Mouse (Mus musculus) yolk sac, embryonic 10.5 days (tissue): Measurements from ENCODE around the gene Ppp1r18.
A peak's percentile ranks its signal among the peaks of the same experiment; 100 is the strongest.

Source experiments
- DNase-seq: peaks from one replicate; pipeline ENCODE4 v3.0.0-alpha.2; 2017; ENCODE audit warnings: low spot score

Ppp1r18 gene

DNA sequence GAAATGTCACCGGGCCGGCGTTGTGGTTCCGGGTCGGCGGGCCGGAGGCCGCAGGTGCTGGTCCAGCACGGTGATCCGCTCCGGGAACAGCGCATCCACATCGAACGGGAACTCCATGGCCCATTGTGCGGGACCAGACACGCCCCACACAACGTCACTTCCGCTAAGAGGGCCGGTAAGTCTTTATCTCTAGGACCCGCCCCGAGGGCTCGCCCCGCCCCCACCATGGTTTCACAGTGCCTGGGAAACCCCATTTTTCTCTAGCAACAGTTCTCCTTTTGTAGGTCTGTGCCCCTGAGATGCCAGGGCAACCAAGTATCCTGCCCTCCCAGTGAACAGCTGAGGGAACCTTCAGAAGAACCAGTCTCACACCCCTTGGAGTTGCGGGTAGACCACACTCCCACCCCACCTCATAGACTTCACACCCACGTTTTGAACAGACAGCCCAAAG is 44.6 kb downstream of the Ppp1r18 start, which contains the start of gene Atat1:
Gene Atat1 (minus strand): TSS at position 157 of the 451 bp plus-strand sequence.
- peak; percentile 96 for DNase-seq

DNA sequence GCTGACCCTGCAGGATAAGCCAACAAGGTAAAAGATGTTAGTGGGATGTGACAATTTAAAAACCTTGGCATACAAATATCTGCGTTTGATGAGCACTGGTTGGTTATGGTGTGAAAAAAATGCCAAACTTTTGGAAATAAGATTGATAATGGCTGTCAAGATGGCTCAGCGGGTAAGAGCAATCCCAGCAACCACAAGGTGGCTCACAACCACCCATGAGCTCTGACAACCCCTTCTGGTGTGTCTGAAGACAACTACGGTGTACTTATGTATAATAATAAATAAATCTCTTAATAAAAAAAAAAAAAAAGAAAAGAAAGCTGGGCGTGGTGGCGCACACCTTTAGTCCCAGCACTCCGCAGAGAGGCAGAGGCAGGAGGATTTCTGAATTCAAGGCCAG is 49.6 kb downstream of the Ppp1r18 start:
- no peak for DNase-seq

DNA sequence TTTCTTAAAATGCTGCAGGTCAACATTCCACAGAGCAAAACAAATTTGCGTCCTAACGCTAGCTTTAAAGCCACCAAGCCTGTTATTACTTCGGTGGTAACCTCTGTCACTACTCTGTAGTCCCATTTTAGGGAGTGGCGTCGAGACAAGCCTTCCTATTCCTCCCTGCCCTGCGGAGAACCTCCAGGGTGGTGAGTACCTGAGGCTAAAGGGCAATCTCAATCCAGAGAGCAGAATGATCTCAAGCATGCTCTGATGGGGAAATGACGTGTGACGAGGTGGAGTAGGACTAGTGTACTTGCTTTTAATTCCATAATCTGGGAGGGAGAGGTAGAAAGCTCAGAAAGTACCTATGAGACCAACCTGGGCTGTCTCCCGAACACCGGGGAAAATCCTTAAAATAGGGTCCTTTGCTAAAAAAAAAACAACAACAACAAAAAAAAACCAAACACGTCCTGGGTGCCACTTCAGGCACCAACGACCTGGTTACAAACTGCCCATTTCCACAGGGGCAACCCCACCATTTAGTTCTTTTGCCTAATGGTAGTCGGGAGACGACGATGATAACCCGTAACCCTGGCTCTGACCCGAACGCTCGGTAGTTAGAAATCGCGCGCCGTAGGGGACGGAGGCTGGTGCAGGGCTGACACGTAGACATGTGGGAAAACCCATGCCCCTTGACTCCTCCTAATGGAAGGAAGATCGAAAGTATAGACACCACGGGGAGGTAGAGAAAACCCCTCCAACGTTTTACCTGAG is 50.3 kb downstream of the Ppp1r18 start:
- DNase-seq: peak; percentile 64

DNA sequence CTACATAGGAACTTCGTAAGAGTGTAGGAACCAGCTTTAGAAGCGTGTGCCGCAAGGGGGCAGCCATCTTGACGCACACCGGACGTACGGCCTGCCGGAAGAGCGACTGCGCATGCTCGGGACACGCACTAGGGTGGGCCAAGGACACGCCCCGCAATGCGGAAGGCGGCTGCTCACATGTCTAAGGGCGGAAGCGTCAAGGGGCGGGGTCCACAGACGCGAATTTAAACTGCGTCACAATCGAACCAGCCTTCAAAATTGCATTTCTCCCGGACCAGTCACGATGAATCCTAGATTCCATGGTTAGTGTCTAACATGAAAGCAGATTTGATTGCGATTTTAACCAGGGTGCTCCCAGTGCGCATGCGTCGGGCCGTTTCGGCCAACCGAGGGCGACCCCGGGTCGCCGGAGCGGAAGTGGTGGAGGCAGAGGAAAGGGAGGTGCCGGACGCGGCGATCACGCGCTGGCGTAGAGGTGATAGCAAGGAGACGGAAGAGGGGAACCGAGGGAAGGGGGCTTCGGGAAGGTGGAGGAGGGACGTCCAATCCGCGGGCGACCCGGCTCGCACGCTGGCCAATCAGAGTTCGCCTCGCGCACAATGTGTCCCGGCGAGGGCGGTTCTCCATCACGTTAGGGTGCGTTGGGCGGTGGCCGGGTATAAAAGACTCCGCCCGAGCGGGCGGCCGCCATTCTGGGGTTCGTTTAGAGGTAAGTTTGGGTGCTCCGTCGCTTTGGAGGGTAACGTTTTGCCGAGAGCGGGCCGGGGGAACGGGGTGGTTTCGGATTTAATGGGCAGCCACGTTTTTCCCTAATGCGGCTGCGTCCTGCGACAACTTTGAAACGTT is 51.1 kb downstream of the Ppp1r18 start, which contains the start of the genes Mrps18b and Ppp1r10:
Gene Mrps18b (minus strand): TSS at position 93 of the 846 bp plus-strand sequence.
Gene Ppp1r10 (plus strand): TSS at position 138 of the 846 bp plus-strand sequence.
- peak; percentile 99 for DNase-seq

DNA sequence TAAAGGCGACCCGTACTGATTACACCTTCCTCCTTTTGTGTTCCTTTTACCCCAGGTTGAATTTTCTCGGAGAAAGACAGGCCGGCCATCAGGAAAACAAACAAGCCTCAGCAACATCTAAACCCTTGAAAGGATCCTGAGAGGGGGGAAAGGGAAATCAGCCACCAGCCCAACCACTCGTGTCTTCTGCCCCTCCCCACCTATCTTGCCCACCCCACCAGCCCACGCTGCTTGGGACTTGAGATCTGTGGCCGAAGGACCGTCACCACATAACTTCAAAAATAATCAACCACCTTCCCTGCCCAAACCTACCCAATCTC is 51.7 kb downstream of the Ppp1r18 start:
- DNase-seq: no peak

DNA sequence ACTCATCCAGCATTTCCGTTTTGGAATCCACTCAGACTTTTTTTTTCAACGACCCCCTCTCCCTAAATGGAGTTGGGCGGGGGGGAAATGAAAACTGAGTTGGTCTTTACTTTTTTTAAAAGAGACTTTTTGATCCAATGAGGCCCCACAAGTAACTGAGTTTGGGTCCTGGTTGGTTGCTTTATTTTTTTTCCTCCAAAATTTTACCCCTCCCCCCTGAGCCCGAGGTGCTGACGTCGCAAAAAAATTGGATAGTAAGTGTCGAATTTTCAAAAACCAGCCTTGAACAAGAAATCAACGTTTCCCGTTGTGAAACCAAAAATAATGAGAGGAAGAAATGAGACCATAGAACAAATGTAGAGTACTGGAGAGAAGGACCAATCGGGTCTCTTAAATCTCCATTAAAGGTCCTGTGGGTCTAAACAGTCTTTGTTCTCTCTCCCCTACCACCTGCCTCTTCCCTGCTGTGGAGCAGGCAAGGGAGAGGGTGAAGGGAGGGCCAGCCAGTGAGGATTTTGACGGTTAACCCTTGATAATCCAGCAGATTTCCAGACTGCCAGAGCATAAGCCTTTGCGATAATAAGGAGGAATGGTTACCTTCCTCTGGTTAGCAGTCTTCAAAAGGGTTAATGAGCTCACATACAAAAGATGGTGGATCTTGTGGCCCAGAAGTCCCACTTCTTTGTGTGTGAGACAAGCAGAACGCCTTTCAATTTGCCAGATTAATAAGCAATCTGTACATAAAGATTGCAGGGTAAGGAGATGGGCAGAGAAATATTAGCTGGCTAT is 52.3 kb downstream of the Ppp1r18 start:
- DNase-seq: peak; percentile 72

DNA sequence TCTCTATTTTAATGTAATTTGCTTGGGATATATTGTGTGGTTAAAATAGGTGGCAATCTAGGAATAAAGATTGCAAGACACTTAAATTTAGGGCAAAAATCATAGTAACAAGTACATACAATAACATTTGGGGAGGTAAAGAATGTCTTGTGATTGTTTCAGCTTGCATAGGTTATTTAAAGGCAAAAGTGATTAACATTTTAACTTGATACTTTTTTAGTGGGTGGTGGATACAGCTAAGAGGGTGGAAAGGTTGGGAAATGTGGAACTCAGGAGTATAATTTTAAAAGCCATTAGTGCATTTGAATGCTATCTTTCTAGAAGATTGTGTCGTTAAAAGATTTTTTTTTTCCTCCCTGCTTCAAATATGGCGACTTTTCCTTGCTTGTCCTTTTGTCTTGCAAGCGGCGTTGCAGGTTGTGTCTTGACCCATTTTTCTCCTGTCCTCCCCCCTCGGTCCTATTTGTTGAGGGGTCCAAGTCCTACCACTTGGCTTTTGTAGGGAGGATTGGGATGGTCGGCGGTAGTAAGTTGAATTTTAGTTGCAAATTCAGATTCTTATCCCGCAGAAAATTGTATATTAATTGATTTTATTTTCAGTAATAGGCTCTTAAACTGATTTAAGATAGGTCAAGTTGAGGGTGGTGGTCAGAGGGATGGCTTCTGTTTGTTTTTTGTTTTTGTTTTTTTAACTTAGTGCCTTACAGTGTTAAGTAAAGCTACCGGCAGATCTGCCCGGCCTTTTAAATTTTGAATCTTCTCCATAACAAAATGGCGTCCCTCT is 53.1 kb downstream of the Ppp1r18 start:
- DNase-seq: peak; percentile 70

DNA sequence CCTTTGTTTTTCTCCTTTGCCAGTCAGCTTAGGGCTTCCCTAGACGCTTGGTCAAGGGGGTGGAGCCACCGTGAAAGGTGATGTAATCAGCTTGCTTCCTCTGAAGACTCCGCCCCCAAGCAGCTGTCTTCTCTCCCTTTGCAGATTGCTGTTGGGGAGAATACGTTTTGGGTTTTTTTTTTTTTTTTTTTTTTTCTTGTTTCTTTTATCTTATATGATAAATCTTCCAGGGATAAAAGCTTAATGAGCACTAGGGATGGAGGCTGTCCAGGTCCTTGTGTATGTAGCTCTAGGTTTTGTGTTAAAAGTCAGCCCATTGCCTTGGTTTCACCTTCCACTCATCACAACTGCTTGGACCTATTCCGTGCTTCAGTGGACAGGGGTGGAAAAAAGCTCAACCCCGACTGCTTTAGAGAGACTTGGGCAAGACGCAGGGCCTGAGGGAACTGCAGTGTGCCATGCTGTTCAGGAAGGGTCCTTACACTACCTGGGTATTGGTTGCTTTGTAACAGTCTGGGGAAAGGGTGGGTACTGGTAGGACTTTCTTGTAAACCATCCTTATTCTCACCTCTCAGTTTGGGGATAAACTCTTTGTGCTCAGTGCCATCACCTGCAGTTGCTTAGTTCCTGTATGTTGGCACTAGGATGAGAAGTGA is 53.8 kb downstream of the Ppp1r18 start:
- DNase-seq: peak; percentile 91

DNA sequence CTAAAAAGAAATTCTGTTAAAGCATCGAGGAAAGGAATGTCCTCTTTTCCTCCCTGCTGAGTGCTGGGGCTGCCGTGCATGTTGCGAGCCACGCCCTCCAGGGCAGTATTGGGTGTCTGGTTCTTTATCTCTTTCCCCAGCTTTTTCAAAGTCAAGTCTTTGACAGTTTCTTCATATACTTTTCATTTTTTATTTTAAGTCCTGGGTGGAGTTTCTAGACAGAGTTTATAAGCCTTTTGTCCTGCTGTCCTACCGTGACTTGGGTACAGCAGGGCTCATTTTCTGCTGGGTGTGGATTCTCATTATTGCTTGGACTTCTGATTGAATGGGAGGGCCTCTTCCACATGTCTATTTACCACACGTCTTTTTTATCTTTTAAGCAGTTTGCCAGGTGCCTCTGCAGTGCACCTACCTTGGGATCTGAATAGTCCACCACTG is 54.5 kb downstream of the Ppp1r18 start:
- no peak for DNase-seq

DNA sequence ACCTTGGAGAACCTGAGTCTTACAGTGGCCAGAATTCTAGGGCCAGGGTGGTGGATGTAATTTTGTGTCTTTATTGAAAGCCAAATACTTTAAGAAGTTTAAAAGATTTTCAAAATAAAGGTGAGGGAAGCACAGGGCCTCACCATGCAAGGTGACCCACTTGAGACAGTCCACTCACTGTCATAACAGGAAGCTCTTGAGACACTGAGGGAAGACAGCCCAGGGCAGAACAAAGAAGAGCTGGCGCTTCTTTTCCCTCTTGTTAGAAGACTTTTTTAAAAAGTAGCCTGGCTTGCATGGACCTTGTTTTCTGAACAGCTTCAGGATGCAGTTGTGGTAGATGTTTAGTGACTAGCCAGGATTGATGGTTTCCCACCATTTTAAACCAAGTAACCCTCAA is 55.0 kb downstream of the Ppp1r18 start:
- DNase-seq: no peak

DNA sequence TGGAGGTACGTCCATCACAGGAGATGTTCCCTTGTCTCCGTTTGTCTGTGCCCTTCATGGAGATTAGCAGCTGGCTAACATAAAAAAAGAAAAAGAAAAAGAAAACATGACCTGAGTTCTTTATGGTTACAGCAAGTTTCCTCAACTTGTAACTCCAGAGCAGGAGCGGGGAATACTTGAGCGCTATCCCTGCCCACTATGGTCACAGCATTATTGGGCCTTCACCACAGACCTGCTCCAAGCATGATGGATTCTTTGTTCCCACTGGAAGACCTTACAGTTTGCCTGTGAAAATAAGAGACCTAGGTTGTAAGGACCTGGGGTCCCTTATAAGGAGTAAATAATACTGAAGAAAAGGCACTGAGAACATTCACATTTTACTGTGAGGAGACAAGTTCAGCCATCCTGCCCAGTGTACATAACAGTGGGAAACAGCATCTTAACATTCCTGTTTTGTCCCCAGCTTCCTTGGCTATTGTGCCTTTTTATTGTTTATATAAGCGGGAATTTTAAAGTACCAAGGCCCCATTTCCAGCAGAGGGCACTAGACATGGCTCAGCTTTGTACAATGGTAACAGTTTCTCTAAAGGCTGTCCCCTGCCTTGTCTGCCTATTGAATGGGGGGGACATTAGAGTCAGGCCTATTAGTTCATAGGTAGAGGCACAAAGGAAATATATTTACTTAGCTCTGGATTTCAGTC is 55.6 kb downstream of the Ppp1r18 start:
- no peak for DNase-seq

DNA sequence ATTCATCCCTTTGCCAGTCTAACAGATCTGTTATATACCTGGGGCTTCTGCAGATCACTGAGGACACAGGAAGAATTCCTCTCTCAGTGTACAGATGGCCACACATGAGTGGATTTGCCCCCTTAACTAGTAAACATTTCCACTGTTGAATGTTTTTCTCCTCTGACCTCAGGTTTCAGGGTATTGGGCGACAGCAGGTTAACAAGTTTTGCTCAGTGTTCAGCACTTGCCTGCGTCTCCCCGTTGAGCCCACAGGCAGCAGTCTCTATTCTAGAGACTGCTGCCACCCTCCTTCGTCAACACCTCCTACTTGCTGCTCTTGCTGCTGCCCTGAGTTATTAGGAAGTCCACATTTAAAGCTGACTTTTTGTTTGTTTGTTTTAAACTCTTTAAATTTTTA is 56.3 kb downstream of the Ppp1r18 start:
- no peak for DNase-seq

DNA sequence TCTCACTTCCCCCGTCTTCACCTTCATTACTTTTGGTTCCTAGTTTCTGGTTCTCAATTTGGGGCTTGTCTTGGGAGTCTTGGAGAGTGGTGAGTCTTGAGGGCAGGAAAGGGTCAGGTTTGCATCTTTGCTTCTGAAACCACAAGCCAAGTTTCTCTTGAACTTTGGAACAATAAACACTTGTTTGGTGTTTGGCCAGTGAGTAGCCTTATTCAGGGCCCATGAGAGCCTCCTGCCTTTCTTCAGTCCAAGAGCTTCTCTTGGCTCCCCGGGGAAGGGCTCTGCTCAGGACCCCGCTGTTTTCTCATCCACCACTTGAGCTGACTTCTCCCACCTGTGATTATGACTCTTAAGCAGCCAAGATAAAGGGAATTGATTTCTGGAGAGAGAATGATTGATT is 57.2 kb downstream of the Ppp1r18 start:
- no peak for DNase-seq

DNA sequence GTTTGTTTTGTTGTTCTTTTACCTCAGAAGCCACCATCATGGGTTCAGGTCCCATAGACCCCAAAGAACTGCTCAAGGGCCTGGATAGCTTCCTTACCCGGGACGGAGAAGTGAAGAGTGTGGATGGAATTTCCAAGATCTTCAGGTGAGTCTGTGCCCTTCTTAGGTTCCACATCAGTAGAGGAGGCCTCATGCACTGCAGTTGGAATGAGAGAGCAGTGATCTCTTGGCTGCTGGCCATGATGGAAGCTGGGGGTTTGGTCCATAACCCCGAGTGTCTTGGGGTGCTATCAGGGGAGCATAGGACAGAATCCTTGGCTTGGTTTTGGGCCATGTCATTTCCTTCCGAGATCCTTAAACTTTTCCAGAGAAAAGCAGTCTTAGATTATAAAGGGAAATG is 57.9 kb downstream of the Ppp1r18 start:
- DNase-seq: no peak
